21 mouse cellular contexts compared by ENCODE assay signal in the genomic region with DNA sequence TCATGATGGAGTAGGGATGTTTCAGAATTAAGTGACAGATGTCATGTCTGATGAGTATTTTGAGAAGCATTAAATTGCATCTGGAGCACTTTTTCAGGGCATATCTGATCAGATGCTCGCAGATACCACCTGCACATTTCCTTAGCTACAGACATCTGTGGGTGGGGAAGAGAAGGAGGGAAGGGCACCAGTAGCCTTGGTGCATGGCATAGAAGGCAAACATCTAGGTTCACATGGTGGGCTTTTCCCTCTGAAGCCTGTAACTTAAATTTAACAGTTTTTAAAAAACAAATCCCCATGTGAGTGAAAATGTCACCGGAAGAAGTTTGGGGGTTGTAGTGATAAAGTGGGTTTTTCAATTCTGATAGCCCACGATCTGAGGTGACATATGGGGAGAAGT.
DNase-seq lines count a peak whose midpoint lies in the region; ATAC-seq and TF ChIP-seq lines count a peak whose summit lies in the region.
"Had no signal": no experiment of that assay in that cellular context is flagged by ENCODE, and none has a peak within 500 bp of the region (broad histone marks: within the 10 kb centered on the region; RNA-seq: fewer than 3 reads in every experiment).

No protein-coding gene starts in this region.

- H3K27me3 ChIP-seq in thymus, adult 2 months (ENCODE audit: control insufficient read depth, insufficient read depth, low read length) = no peaks in the 10 kb centered on the region
- no peaks in the 10 kb centered on the region for H3K27me3 ChIP-seq in forebrain, embryonic 14.5 days (replicated peaks; ENCODE audit: control insufficient read depth, insufficient read depth, low read length)
- H3K27me3 ChIP-seq: CH12.LX; embryonic facial prominence, embryonic 13.5 days; forebrain, embryonic 12.5 days; heart, embryonic 12.5 days; hindbrain, embryonic 15.5 days; Patski had no signal

- H3K9ac ChIP-seq in forebrain, embryonic 14.5 days (ENCODE audit: low read length) = no peak overlapping the region
- H3K9ac ChIP-seq: embryonic facial prominence, embryonic 13.5 days; forebrain, embryonic 12.5 days; forebrain, postnatal 0 days; heart, embryonic 12.5 days; hindbrain, embryonic 15.5 days had no signal

- H3K4me2 ChIP-seq in forebrain, embryonic 14.5 days (ENCODE audit: low read length) = no peak overlapping the region
- H3K4me2 ChIP-seq: embryonic facial prominence, embryonic 13.5 days; forebrain, embryonic 12.5 days; heart, embryonic 12.5 days; hindbrain, embryonic 15.5 days had no signal

- no peak for TF ChIP-seq CTCF in thymus, adult 2 months (IDR thresholded peaks at IDR 0.05; ENCODE audit: borderline replicate concordance, control insufficient read depth, extremely low read depth, insufficient read depth, low read length, poor library complexity)

- H3K9me3 ChIP-seq in forebrain, embryonic 14.5 days (replicated peaks; ENCODE audit: control insufficient read depth, low read length) = no peaks in the 10 kb centered on the region
- H3K9me3 ChIP-seq: embryonic facial prominence, embryonic 13.5 days; forebrain, embryonic 12.5 days; heart, embryonic 12.5 days; hindbrain, embryonic 10.5 days; hindbrain, embryonic 15.5 days had no signal

- peak overlapping the region; percentile 83 for H3K27ac ChIP-seq in thymus, adult 2 months (ENCODE audit: control insufficient read depth, insufficient read depth, low read length)
- H3K27ac ChIP-seq in forebrain, embryonic 14.5 days (ENCODE audit: low read depth, low read length) = no peak overlapping the region
- H3K27ac ChIP-seq: embryonic facial prominence, embryonic 13.5 days; forebrain, embryonic 12.5 days; heart, adult 2 months; hindbrain, embryonic 10.5 days; hindbrain, embryonic 15.5 days had no signal

- DNase-seq in naive thymus-derived CD4-positive, alpha-beta T cell, adult 2 months (ENCODE audit: low read depth) = peak; percentile 13
- peak; percentile 57 for DNase-seq in thymus, adult 2 months
- DNase-seq in thymus, postnatal 25 days = peak; percentile 61
- no peak for DNase-seq in forebrain, embryonic 14.5 days (ENCODE audit: low spot score)
- no peak for DNase-seq in cerebellum, postnatal 36 days
- DNase-seq: adrenal gland, postnatal 14 days; cerebellum, adult 11-12 months; cerebellum, adult 9-10 months; cerebellum, postnatal 25 days; forebrain, postnatal 0 days; gastrocnemius, postnatal 14 days; heart, adult 2 months had no signal

- 10% methylated on average over 3 of the region's 3 CpGs for WGBS in thymus, adult 2 months
- WGBS in forebrain, embryonic 14.5 days = 88% methylated on average over 3 of the region's 3 CpGs

- no peak for TF ChIP-seq POLR2A in thymus, adult 2 months (IDR thresholded peaks at IDR 0.05; ENCODE audit: control insufficient read depth, extremely low read depth, insufficient read depth, low read length, poor library complexity)

- H3K4me3 ChIP-seq in thymus, adult 2 months (ENCODE audit: control insufficient read depth, insufficient read depth, low read length) = no peak overlapping the region
- no peak overlapping the region for H3K4me3 ChIP-seq in forebrain, embryonic 14.5 days (ENCODE audit: low read depth, low read length)
- H3K4me3 ChIP-seq: embryonic facial prominence, embryonic 13.5 days; forebrain, embryonic 12.5 days; heart, adult 2 months; heart, embryonic 12.5 days; hindbrain, embryonic 10.5 days; hindbrain, embryonic 15.5 days had no signal

- no peaks in the 10 kb centered on the region for H3K36me3 ChIP-seq in thymus, adult 2 months (ENCODE audit: control insufficient read depth, insufficient read depth, low read length)
- H3K36me3 ChIP-seq in forebrain, embryonic 14.5 days (ENCODE audit: control insufficient read depth, insufficient read depth, low read length) = no peaks in the 10 kb centered on the region
- H3K36me3 ChIP-seq: embryonic facial prominence, embryonic 13.5 days; forebrain, embryonic 12.5 days; heart, embryonic 12.5 days; hindbrain, embryonic 10.5 days; hindbrain, embryonic 15.5 days had no signal

- H3K4me1 ChIP-seq in thymus, adult 2 months (replicated peaks; ENCODE audit: control insufficient read depth, insufficient read depth, low read length) = peaks cover 15% of the 10 kb centered on the region
- no peaks in the 10 kb centered on the region for H3K4me1 ChIP-seq in forebrain, embryonic 14.5 days (ENCODE audit: control insufficient read depth, insufficient read depth, low read length)
- H3K4me1 ChIP-seq: embryonic facial prominence, embryonic 13.5 days; forebrain, embryonic 12.5 days; heart, embryonic 12.5 days; hindbrain, embryonic 15.5 days had no signal

- ATAC-seq in forebrain, embryonic 14.5 days = no peak
- ATAC-seq in megakaryocyte, adult 5-6 weeks (ENCODE audit: poor library complexity, severe bottlenecking) = no peak
- ATAC-seq: activated CD4-positive, CD25-positive, alpha-beta regulatory T cell, adult 4 months; forebrain, postnatal 0 days; Patski had no signal

Comparison
In these comparisons a context has a peak if more than half of its experiments do, and no peak if none do; other contexts are left out.
1. DNase-seq: peak in naive thymus-derived CD4-positive, alpha-beta T cell, adult 2 months (single experiment), thymus, adult 2 months (single experiment) and thymus, postnatal 25 days (single experiment); none in forebrain, embryonic 14.5 days (single experiment) and cerebellum, postnatal 36 days (0 of 2).